Mouse (Mus musculus) cerebellum, adult 2 months (tissue): ENCODE measurements at regions not wholly inside any gene's neighbourhood (a gene's known extent, or its start where the extent isn't known, plus 50 kb on each side); places are given as distances from the start of the nearest gene placed in this dataset.

ENCODE experiments used
- DNase-seq, 2 experiments: peaks; one replicate each; pipeline ENCODE4 v3.0.0; 2021
- H3K27ac ChIP-seq: fragments of 200-500 bp; 2 replicates; pipeline ENCODE4 v1.5.1; 2012; ENCODE audit warnings: low read length, control low read depth, inconsistent platforms; ENCODE audit not compliant: insufficient read depth
- H3K27me3 ChIP-seq: fragments of 200-500 bp; 2 replicates; pipeline ENCODE4 v1.6.1; 2012; ENCODE audit warnings: inconsistent platforms, mild to moderate bottlenecking, low read length, moderate library complexity; ENCODE audit not compliant: control insufficient read depth, insufficient read depth
- H3K4me1 ChIP-seq: fragments of 200-500 bp; 2 replicates; pipeline ENCODE4 v1.6.1; 2011; ENCODE audit warnings: low read length; ENCODE audit not compliant: control insufficient read depth, insufficient read depth
- H3K4me3 ChIP-seq: fragments of 200-500 bp; replicated peaks from 2 replicates; pipeline ENCODE3; 2011; ENCODE audit warnings: mild to moderate bottlenecking, low read depth, low read length, control low read depth; ENCODE audit not compliant: insufficient read depth
- CTCF ChIP-seq: fragments of 200-500 bp; IDR thresholded peaks from 2 replicates; pipeline ENCODE4 v1.5.1; 2011; ENCODE audit warnings: low read depth, mild to moderate bottlenecking, control low read depth, low read length, moderate library complexity, borderline replicate concordance; ENCODE audit not compliant: insufficient read depth
- POLR2A ChIP-seq: fragments of 200-500 bp; IDR thresholded peaks from 2 replicates; pipeline ENCODE4 v1.6.1; 2011; ENCODE audit warnings: low read length, control low read depth, borderline replicate concordance; ENCODE audit not compliant: insufficient read depth
- WGBS: fragments of 180-500 bp; shearing (Covaris S2); methylation state at CpG from one replicate; pipeline ENCODE4 v1.1.7; 2018; 5-methylcytosine and 5-hydroxymethylcytosine counted together

GRCm38 (mm10) chr1:80040409-80040808 is 177.9 kb downstream of the Fam124b start:
- no peaks in the 10 kb centered on the region for H3K27me3 ChIP-seq
- H3K4me1 ChIP-seq, result no peaks in the 10 kb centered on the region
- no peak overlapping the region for H3K4me3 ChIP-seq
- DNase-seq, result no peak
- no peak for TF ChIP-seq POLR2A
- TF ChIP-seq CTCF, result no peak
- 93% methylated on average over 3 of the region's 3 CpGs for WGBS
- H3K27ac ChIP-seq, result no peak overlapping the region

DNA sequence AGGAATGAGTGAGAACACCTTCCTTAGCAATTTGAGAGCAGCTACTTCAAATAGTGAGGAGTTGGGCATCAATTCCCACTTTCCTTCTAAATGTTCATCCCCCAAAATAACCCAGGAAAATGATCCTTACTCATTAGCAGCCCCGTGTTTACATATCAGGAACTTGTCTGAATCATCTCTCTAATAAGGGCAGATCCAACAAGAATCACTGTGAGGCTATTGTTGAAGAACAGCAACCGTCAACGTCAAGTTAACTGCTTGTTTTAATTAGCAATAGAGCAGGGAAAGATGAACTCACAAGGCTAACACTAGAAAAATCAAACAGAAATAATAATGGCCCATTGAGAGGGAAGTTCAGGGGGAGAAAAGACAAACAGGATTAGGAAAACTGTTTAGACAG is 178.4 kb downstream of the Fam124b start:
- no peak for DNase-seq
- H3K27me3 ChIP-seq, result no peaks in the 10 kb centered on the region
- TF ChIP-seq POLR2A (no peak), CTCF (no peak)
- H3K4me1 ChIP-seq, result no peaks in the 10 kb centered on the region
- 67% methylated on average over 3 of the region's 3 CpGs for WGBS
- no peak overlapping the region for H3K4me3 ChIP-seq
- no peak overlapping the region for H3K27ac ChIP-seq

- 70% methylated on average over 4 of the region's 4 CpGs for WGBS
- Histone ChIP-seq H3K27me3 (no peaks in the 10 kb centered on the region), H3K4me3 (no peak overlapping the region), H3K27ac (no peak overlapping the region), H3K4me1 (no peaks in the 10 kb centered on the region)
- no peak for DNase-seq
- no peak for TF ChIP-seq CTCF
- no peak for TF ChIP-seq POLR2A
Observed at GRCm38 (mm10) chr1:80039161-80039560, 178.2 kb upstream of the Serpine2 start.

GRCm38 (mm10) chr1:80038059-80038458 is 177.1 kb upstream of the Serpine2 start:
- no peak overlapping the region for H3K4me3 ChIP-seq
- DNase-seq, result no peak
- no peaks in the 10 kb centered on the region for H3K4me1 ChIP-seq
- no peak for TF ChIP-seq CTCF
- no peak for TF ChIP-seq POLR2A
- H3K27ac ChIP-seq, result no peak overlapping the region
- no peaks in the 10 kb centered on the region; the same call in 1 of the 2 replicates for H3K27me3 ChIP-seq

- 18% methylated on average over 4 of the region's 4 CpGs for WGBS
- Histone ChIP-seq H3K4me1 (no peaks in the 10 kb centered on the region), H3K4me3 (no peak overlapping the region), H3K27me3 (no peaks in the 10 kb centered on the region; the same call in 1 of the 2 replicates), H3K27ac (no peak overlapping the region)
- no peak for DNase-seq
- no peak for TF ChIP-seq POLR2A
- no peak for TF ChIP-seq CTCF
Observed at GRCm38 (mm10) chr1:80036436-80036835, 175.5 kb upstream of the Serpine2 start.

GRCm38 (mm10) chr1:80033522-80033921 is 172.5 kb upstream of the Serpine2 start:
- Histone ChIP-seq H3K27ac (no peak overlapping the region), H3K4me1 (no peaks in the 10 kb centered on the region), H3K27me3 (no peaks in the 10 kb centered on the region; the same call in 1 of the 2 replicates), H3K4me3 (no peak overlapping the region)
- TF ChIP-seq CTCF, result no peak
- TF ChIP-seq POLR2A, result no peak
- no peak for DNase-seq
- 21% methylated on average over 6 of the region's 6 CpGs for WGBS

DNA sequence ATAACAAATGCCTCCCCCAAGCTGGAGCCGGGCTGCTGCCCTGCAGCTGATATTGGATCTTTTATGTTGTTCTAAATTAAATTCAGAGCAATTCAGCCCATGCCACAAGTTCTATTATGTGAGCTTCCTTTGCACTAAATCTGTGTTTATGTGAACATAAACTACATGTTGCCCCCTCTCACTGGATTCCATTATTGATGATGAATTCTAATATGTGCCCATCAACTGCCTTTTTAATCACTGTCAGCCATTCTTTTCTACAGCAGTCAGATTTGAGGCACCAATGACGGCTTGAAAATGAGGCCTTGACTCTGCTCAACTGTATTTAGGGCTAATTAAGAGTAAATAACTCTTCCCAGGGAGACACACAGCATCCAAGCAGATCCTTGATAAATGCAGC is 172.1 kb upstream of the Serpine2 start:
- TF ChIP-seq POLR2A (no peak), CTCF (no peak)
- 49% methylated on average over 2 of the region's 2 CpGs for WGBS
- no peak overlapping the region for H3K27ac ChIP-seq
- H3K4me3 ChIP-seq, result no peak overlapping the region
- no peak for DNase-seq
- no peaks in the 10 kb centered on the region for H3K4me1 ChIP-seq
- H3K27me3 ChIP-seq, result no peaks in the 10 kb centered on the region; the same call in 1 of the 2 replicates

DNA sequence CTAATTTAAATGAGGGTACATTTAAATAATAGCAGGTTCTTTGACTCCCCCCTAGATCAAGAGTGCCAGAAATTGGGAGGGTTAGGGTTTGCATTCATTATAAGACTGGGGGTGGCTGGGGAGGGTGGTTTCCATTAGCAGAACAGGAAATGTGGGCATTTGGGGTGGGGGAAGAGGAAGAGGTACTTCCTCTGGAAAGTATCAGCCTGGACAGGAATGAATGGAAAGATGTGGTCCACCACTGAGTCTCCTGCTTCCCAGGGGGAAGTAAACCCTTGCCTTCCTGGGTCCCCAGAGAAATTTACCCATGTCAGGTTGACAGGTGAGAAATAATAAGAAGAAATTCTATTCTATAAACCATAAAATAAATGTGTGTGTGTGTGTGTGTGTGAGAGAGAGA is 171.5 kb upstream of the Serpine2 start:
- no peak for DNase-seq
- no peak overlapping the region for H3K4me3 ChIP-seq

More for the DNA sequence above, 171.5 kb upstream of the Serpine2 start:
- Histone ChIP-seq H3K27ac (no peak overlapping the region), H3K27me3 (no peaks in the 10 kb centered on the region; the same call in 1 of the 2 replicates), H3K4me1 (no peaks in the 10 kb centered on the region)
- TF ChIP-seq POLR2A, result no peak
- no peak for TF ChIP-seq CTCF
